Mouse (Mus musculus) intestine, embryonic 14.5 days (tissue): ENCODE data around the gene Tdg. TPM values are rescaled to one million over a fixed set of nuclear protein-coding genes. Genes with fewer than 3 reads are reported as not detected.

Source experiments
- ATAC-seq: fragments of 200-750 bp; cut with Nextera tagmentation; replicated peaks from 2 replicates; pipeline ENCODE4 v1.8.0; 2017; ENCODE audit warnings: low read depth, moderate number of reproducible peaks, moderate TSS enrichment, moderate library complexity; ENCODE audit not compliant: low FRiP score, low TSS enrichment
- DNase-seq: peaks from one replicate; pipeline ENCODE4 v3.0.0-alpha.2; 2018; ENCODE audit warnings: low spot score
- H3K27ac ChIP-seq: fragments of 300-500 bp; sonication (generic); 2 replicates; pipeline ENCODE4 v1.5.1; 2014; ENCODE audit warnings: low read depth, mild to moderate bottlenecking, control low read depth
- H3K27me3 ChIP-seq: fragments of 300-500 bp; sonication (generic); replicated peaks from 2 replicates; pipeline ENCODE4 v1.6.1; 2014; ENCODE audit warnings: low read length, control low read depth; ENCODE audit not compliant: control insufficient read depth, insufficient read depth
- H3K36me3 ChIP-seq: fragments of 300-500 bp; sonication (generic); 2 replicates; pipeline ENCODE4 v1.6.1; 2014; ENCODE audit warnings: low read length, control low read depth; ENCODE audit not compliant: control insufficient read depth, insufficient read depth
- H3K4me1 ChIP-seq: fragments of 300-500 bp; sonication (generic); replicated peaks from 2 replicates; pipeline ENCODE4 v1.6.1; 2014; ENCODE audit warnings: low read length, control low read depth, mixed read lengths; ENCODE audit not compliant: control insufficient read depth, insufficient read depth
- H3K4me2 ChIP-seq: fragments of 300-500 bp; sonication (generic); 2 replicates; pipeline ENCODE4 v1.6.1; 2014; ENCODE audit warnings: low read length
- H3K4me3 ChIP-seq: fragments of 300-500 bp; sonication (generic); 2 replicates; pipeline ENCODE4 v1.5.1; 2014; ENCODE audit warnings: low read depth, low read length, control low read depth, mixed read lengths
- H3K9ac ChIP-seq: fragments of 300-500 bp; sonication (generic); 2 replicates; pipeline ENCODE4 v1.6.1; 2014; ENCODE audit warnings: mild to moderate bottlenecking, low read length
- H3K9me3 ChIP-seq: fragments of 300-500 bp; sonication (generic); 2 replicates; pipeline ENCODE4 v1.6.1; 2016; ENCODE audit warnings: low read length, control low read depth; ENCODE audit not compliant: control insufficient read depth
- WGBS: fragments of 180-500 bp; shearing (Covaris S2); extraction: QIAGEN DNeasy Blood & Tissue Kit; methylation state at CpG from one replicate; pipeline ENCODE4 v1.1.7; 2014; 5-methylcytosine and 5-hydroxymethylcytosine counted together
- polyA plus RNA-seq: library from polyadenylated mRNA; unstranded; fragments of >200 nt; fragmentation: Nextera tagmentation; extraction: Ambion mirVana; gene quantifications from 2 replicates; pipeline ENCODE4 v1.2.1, GENCODE M21; 2014

Gene Tdg
- polyA plus RNA-seq, 1 experiment from 2014 or later = 152 TPM

- WGBS = 83% methylated on average over 6 of the region's 6 CpGs
- Histone ChIP-seq H3K9me3 (no peaks in the 10 kb centered on the region), H3K4me3 (no peak overlapping the region), H3K27me3 (no peaks in the 10 kb centered on the region), H3K9ac (no peak overlapping the region), H3K27ac (no peak overlapping the region), H3K36me3 (no peaks in the 10 kb centered on the region), H3K4me2 (no peak overlapping the region), H3K4me1 (no peaks in the 10 kb centered on the region)
- ATAC-seq (no peak), DNase-seq (no peak)
Observed at GRCm38 (mm10) chr10:82676949-82677348, 47.3 kb downstream of the Tdg start.

- WGBS = 91% methylated on average over 5 of the region's 5 CpGs
- H3K4me2 ChIP-seq = no peak overlapping the region
Observed at GRCm38 (mm10) chr10:82680769-82681168, 51.1 kb downstream of the Tdg start.

GRCm38 (mm10) chr10:82681639-82682038, 52.0 kb downstream of the Tdg start:
- Histone ChIP-seq H3K9ac (no peak overlapping the region), H3K4me3 (no peak overlapping the region), H3K27me3 (no peaks in the 10 kb centered on the region), H3K4me1 (no peaks in the 10 kb centered on the region), H3K36me3 (no peaks in the 10 kb centered on the region), H3K9me3 (no peaks in the 10 kb centered on the region), H3K27ac (no peak overlapping the region), H3K4me2 (no peak overlapping the region)
- ATAC-seq (no peak), DNase-seq (no peak)
- 87% methylated on average over 7 of the region's 7 CpGs for WGBS

More at GRCm38 (mm10) chr10:82680769-82681168, 51.1 kb downstream of the Tdg start:
- Histone ChIP-seq H3K27me3 (no peaks in the 10 kb centered on the region), H3K9me3 (no peaks in the 10 kb centered on the region), H3K4me1 (no peaks in the 10 kb centered on the region), H3K9ac (no peak overlapping the region), H3K36me3 (no peaks in the 10 kb centered on the region), H3K27ac (no peak overlapping the region), H3K4me3 (no peak overlapping the region)
- no peak for ATAC-seq
- no peak for DNase-seq

GRCm38 (mm10) chr10:82685440-82685839, 55.8 kb downstream of the Tdg start:
- Histone ChIP-seq H3K4me2 (no peak overlapping the region), H3K27me3 (no peaks in the 10 kb centered on the region), H3K4me3 (no peak overlapping the region), H3K36me3 (no peaks in the 10 kb centered on the region), H3K9me3 (no peaks in the 10 kb centered on the region), H3K9ac (no peak overlapping the region), H3K27ac (no peak overlapping the region), H3K4me1 (peaks cover 6% of the 10 kb centered on the region; the same call in 1 of the 2 replicates)
- ATAC-seq (no peak), DNase-seq (no peak)
- 57% methylated on average over 2 of the region's 2 CpGs for WGBS

- Histone ChIP-seq H3K4me1 (peaks cover 14% of the 10 kb centered on the region; the same call in 1 of the 2 replicates), H3K4me2 (peak overlapping the region; percentile 52), H3K36me3 (no peaks in the 10 kb centered on the region), H3K9me3 (no peaks in the 10 kb centered on the region), H3K4me3 (peak overlapping the region; percentile 29), H3K9ac (peak overlapping the region; percentile 23), H3K27me3 (no peaks in the 10 kb centered on the region), H3K27ac (peak overlapping the region; percentile 85)
- no peak for DNase-seq
- ATAC-seq = no peak
- 51% methylated on average over 7 of the region's 7 CpGs for WGBS
Observed at GRCm38 (mm10) chr10:82689681-82690211, 60.1 kb downstream of the Tdg start.

DNA sequence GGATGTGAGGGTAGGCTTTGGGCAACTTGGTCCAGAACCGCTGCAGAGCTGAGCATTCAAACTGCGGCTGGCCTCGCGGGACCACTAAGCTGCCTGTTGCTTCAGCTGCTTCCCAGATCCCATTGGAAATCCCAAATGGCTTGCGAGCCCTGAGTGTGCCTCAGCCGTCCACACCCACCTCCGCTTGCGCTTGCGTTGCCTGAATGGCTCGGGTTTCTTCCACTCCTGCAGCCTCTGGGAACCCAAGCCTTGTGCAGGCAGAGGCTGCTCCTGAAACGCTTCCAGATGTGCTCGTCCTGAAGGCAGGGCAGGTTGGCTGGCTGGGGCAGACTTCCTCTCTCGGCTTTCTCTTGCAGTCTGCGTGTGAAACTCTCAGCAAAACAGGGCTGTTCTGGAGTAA, 60.9 kb downstream of the Tdg start, which contains the start of gene Glt8d2:
Gene Glt8d2, minus strand, starts transcription at position 157 of the 400 bp plus-strand sequence.
- peaks cover 14% of the 10 kb centered on the region; the same call in 1 of the 2 replicates for H3K4me1 ChIP-seq
- no peaks in the 10 kb centered on the region for H3K36me3 ChIP-seq
- H3K9me3 ChIP-seq = no peaks in the 10 kb centered on the region
- H3K9ac ChIP-seq = peak within 1 kb of the TSS; percentile 23
- H3K4me3 ChIP-seq = peak within 1 kb of the TSS; percentile 29
- H3K27me3 ChIP-seq = no peaks in the 10 kb centered on the region
- H3K4me2 ChIP-seq = peak within 1 kb of the TSS; percentile 52
- peak within 1 kb of the TSS; percentile 85 for H3K27ac ChIP-seq
- ATAC-seq (peak; percentile 80; the same call in 1 of the 2 replicates), DNase-seq (peak; percentile 71)
- WGBS = 2% methylated on average over 14 of the region's 14 CpGs

GRCm38 (mm10) chr10:82695956-82696355, 66.3 kb downstream of the Tdg start, which contains the start of gene Hcfc2:
Gene Hcfc2, plus strand, starts transcription at chr10:82696160.
- 76% methylated on average over 5 of the region's 5 CpGs for WGBS
- H3K4me1 ChIP-seq = peaks cover 16% of the 10 kb centered on the region; the same call in 1 of the 2 replicates
- H3K9ac ChIP-seq = no peak within 1 kb of the TSS
- no peak for DNase-seq
- no peak for ATAC-seq
- H3K27me3 ChIP-seq = no peaks in the 10 kb centered on the region
- H3K36me3 ChIP-seq = no peaks in the 10 kb centered on the region; the same call in 1 of the 2 replicates
- H3K27ac ChIP-seq = no peak within 1 kb of the TSS
- H3K4me2 ChIP-seq = no peak within 1 kb of the TSS
- H3K4me3 ChIP-seq = no peak within 1 kb of the TSS
- no peaks in the 10 kb centered on the region for H3K9me3 ChIP-seq

GRCm38 (mm10) chr10:82696453-82697079, 66.9 kb downstream of the Tdg start:
- peaks cover 6% of the 10 kb centered on the region for H3K36me3 ChIP-seq
- no peaks in the 10 kb centered on the region for H3K9me3 ChIP-seq
- DNase-seq (no peak), ATAC-seq (no peak)
- H3K4me2 ChIP-seq = no peak overlapping the region
- no peaks in the 10 kb centered on the region for H3K27me3 ChIP-seq
- WGBS = 69% methylated on average over 4 of the region's 4 CpGs
- H3K4me1 ChIP-seq = peaks cover 12% of the 10 kb centered on the region; the same call in 1 of the 2 replicates
- H3K27ac ChIP-seq = no peak overlapping the region
- no peak overlapping the region for H3K4me3 ChIP-seq
- no peak overlapping the region for H3K9ac ChIP-seq
